8 mouse cellular contexts compared by ENCODE assay signal in genomic region chr14:76780572-76781523, GRCm38 (mm10).
DNase-seq lines count a peak whose midpoint lies in the region; ATAC-seq and TF ChIP-seq lines count a peak whose summit lies in the region.

No protein-coding gene starts in this region.

- 65% methylated on average over 14 of the region's 14 CpGs for WGBS in heart, embryonic 13.5 days
- WGBS in heart, adult 2 months, result 86% methylated on average over 14 of the region's 14 CpGs

- H3K36me3 ChIP-seq in heart, embryonic 13.5 days, result no peaks in the 10 kb centered on the region
- H3K36me3 ChIP-seq in heart, adult 2 months (ENCODE audit: control insufficient read depth, insufficient read depth, low read length), result no peaks in the 10 kb centered on the region

- intact Hi-C loops in heart, adult 2 months (cut with DNase I), result no loop called here
- intact Hi-C loops in heart, postnatal 14 days (cut with DNase I), result no loop called here

- peaks cover 44% of the 10 kb centered on the region for H3K4me1 ChIP-seq in heart, embryonic 13.5 days
- peaks cover 2% of the 10 kb centered on the region for H3K4me1 ChIP-seq in heart, adult 2 months (ENCODE audit: control insufficient read depth, insufficient read depth, low read length)

- no peak overlapping the region; the same call in 1 of the 2 replicates for H3K9ac ChIP-seq in heart, embryonic 13.5 days
- no peak overlapping the region for H3K9ac ChIP-seq in heart, adult 2 months (ENCODE audit: low read depth, low read length)

- TF ChIP-seq CTCF in heart, adult 2 months (IDR thresholded peaks at IDR 0.05), result no peak

- no peaks in the 10 kb centered on the region for H3K79me2 ChIP-seq in heart, adult 2 months (replicated peaks; ENCODE audit: control insufficient read depth, insufficient read depth, low read length)

- no peak for DNase-seq in heart, adult 2 months
- DNase-seq in 416B (ENCODE audit: low read depth), result peak; percentile 89
- DNase-seq in fat pad, adult 2 months (ENCODE audit: extremely low read depth, low read depth, low spot score), result peak; percentile 57
- DNase-seq in gastrocnemius, postnatal 25 days, result no peak
- no peak for DNase-seq in layer of hippocampus, postnatal 14 days (ENCODE audit: low spot score in 2 of 2)
- DNase-seq in heart, postnatal 14 days, result no peak

- no peaks in the 10 kb centered on the region for H3K9me3 ChIP-seq in heart, embryonic 13.5 days

- no peak for TF ChIP-seq EP300 in heart, adult 2 months (IDR thresholded peaks at IDR 0.05; ENCODE audit: insufficient read depth, low read depth, low read length)

- H3K27me3 ChIP-seq in heart, embryonic 13.5 days (replicated peaks), result no peaks in the 10 kb centered on the region
- H3K27me3 ChIP-seq in heart, adult 2 months (ENCODE audit: control insufficient read depth, insufficient read depth, low read length), result no peaks in the 10 kb centered on the region

- H3K27ac ChIP-seq in heart, embryonic 13.5 days (replicated peaks), result peak overlapping the region; percentile 45; the same call in 1 of the 2 replicates
- H3K27ac ChIP-seq in heart, adult 2 months, result no peak overlapping the region

- H3K4me2 ChIP-seq in heart, embryonic 13.5 days, result no peak overlapping the region

- ATAC-seq in heart, embryonic 13.5 days (ENCODE audit: extremely low read depth, insufficient number of reproducible peaks, low FRiP score, low TSS enrichment), result no peak
- peak; percentile 66 for ATAC-seq in megakaryocyte, adult 5-6 weeks (ENCODE audit: poor library complexity, severe bottlenecking)

- TF ChIP-seq POLR2A in heart, adult 2 months (IDR thresholded peaks at IDR 0.05; ENCODE audit: insufficient read depth, low read depth, low read length), result no peak

- no peak overlapping the region for H3K4me3 ChIP-seq in heart, embryonic 13.5 days
- H3K4me3 ChIP-seq in heart, adult 2 months, result no peak overlapping the region

Comparison
In these comparisons a context has a peak if more than half of its experiments do, and no peak if none do; other contexts are left out.
1. DNase-seq: peak in 416B (single experiment) and fat pad, adult 2 months (single experiment); none in heart, adult 2 months (0 of 2), gastrocnemius, postnatal 25 days (single experiment), layer of hippocampus, postnatal 14 days (0 of 2) and heart, postnatal 14 days (0 of 2).